Mouse (Mus musculus) midbrain, postnatal 0 days (tissue): ENCODE measurements around the gene Rassf8. TPM values are rescaled to one million over a fixed set of nuclear protein-coding genes. Genes with fewer than 3 reads are reported as not detected.

Experiments
- ATAC-seq: fragments of 200-750 bp; cut with Nextera tagmentation; 2 replicates; pipeline ENCODE4 v1.8.0; 2017; ENCODE audit warnings: moderate number of reproducible peaks, mild to moderate bottlenecking, moderate TSS enrichment, moderate library complexity; ENCODE audit not compliant: low FRiP score
- DNase-seq: peaks from one replicate; pipeline ENCODE4 v3.0.0-alpha.2; 2015; ENCODE audit warnings: low spot score
- H3K27ac ChIP-seq: fragments of 300-500 bp; sonication (generic); 2 replicates; pipeline ENCODE4 v1.5.1; 2014; ENCODE audit warnings: low read depth, mild to moderate bottlenecking, low read length, mixed read lengths
- H3K27me3 ChIP-seq: fragments of 300-500 bp; sonication (generic); 2 replicates; pipeline ENCODE4 v1.6.1; 2014; ENCODE audit warnings: low read length, control low read depth, mixed read lengths; ENCODE audit not compliant: insufficient read depth
- H3K36me3 ChIP-seq: fragments of 300-500 bp; sonication (generic); 2 replicates; pipeline ENCODE4 v1.6.1; 2014; ENCODE audit warnings: low read length, control low read depth, mixed read lengths; ENCODE audit not compliant: insufficient read depth
- H3K4me1 ChIP-seq: fragments of 300-500 bp; sonication (generic); 2 replicates; pipeline ENCODE4 v1.6.1; 2014; ENCODE audit warnings: mild to moderate bottlenecking, control low read depth, antibody characterized with exemption, low read length, mixed read lengths; ENCODE audit not compliant: insufficient read depth
- H3K4me2 ChIP-seq: fragments of 300-500 bp; sonication (generic); 2 replicates; pipeline ENCODE4 v1.6.1; 2014; ENCODE audit warnings: low read depth, mild to moderate bottlenecking, low read length, mixed read lengths; ENCODE audit not compliant: poor library complexity, severe bottlenecking
- H3K4me3 ChIP-seq: fragments of 300-500 bp; sonication (generic); 2 replicates; pipeline ENCODE4 v1.5.1; 2014; ENCODE audit warnings: low read depth, mild to moderate bottlenecking, low read length, moderate library complexity
- H3K9ac ChIP-seq: fragments of 300-500 bp; sonication (generic); replicated peaks from 2 replicates; pipeline ENCODE4 v1.6.1; 2014; ENCODE audit warnings: mild to moderate bottlenecking, low read length, moderate library complexity, mixed read lengths; ENCODE audit not compliant: poor library complexity, severe bottlenecking
- H3K9me3 ChIP-seq: fragments of 300-500 bp; sonication (generic); 2 replicates; pipeline ENCODE4 v1.6.1; 2016; ENCODE audit warnings: low read length, control low read depth
- CTCF ChIP-seq: IDR thresholded peaks from 2 replicates; pipeline ENCODE4 v1.5.1; 2016; ENCODE audit warnings: antibody characterized with exemption, mild to moderate bottlenecking
- WGBS: fragments of 180-500 bp; shearing (Covaris S2); extraction: QIAGEN DNeasy Blood & Tissue Kit; methylation state at CpG from one replicate; pipeline ENCODE4 v1.1.7; 2014; 5-methylcytosine and 5-hydroxymethylcytosine counted together
- polyA plus RNA-seq: library from polyadenylated mRNA; unstranded; fragments of >200 nt; fragmentation: Nextera tagmentation; extraction: Ambion mirVana; gene quantifications from 2 replicates; pipeline ENCODE4 v1.2.1, GENCODE M21; 2015
- total RNA-seq: library from RNA; depleted of rRNA; stranded (reverse); fragments of >200 nt; gene quantifications from 2 replicates; pipeline ENCODE4 v1.2.3, GENCODE M21; 2014

Rassf8 gene
- total and polyA plus RNA-seq, 2 experiments from 2014 or later = 5.6 to 16.3 TPM

DNA sequence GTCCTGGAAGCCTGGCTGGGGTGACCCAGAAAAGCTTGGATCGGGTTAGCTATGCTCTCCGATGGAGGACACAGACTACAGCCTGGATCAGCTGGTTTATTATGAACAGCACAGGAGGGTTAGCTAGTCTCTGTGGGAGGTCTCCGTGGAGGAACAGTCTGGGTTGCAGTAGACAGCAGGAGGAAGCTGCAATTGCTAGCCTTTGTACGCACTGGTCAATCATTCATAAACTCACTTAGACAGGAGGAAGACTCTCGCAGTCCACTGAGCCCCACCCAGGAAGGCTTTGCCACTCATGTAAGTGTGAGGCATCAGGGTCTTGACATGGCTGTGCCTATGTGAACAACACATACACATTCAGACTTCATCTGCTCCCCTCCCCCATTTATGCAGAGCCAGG, 35.2 kb upstream of the Rassf8 start:
- Histone ChIP-seq H3K9ac (no peak overlapping the region), H3K9me3 (no peaks in the 10 kb centered on the region), H3K27ac (no peak overlapping the region), H3K4me2 (no peak overlapping the region), H3K36me3 (no peaks in the 10 kb centered on the region), H3K27me3 (no peaks in the 10 kb centered on the region), H3K4me1 (peaks cover 5% of the 10 kb centered on the region; the same call in 1 of the 2 replicates), H3K4me3 (no peak overlapping the region)
- no peak for ATAC-seq
- no peak for DNase-seq
- no peak for TF ChIP-seq CTCF
- WGBS = 82% methylated on average over 5 of the region's 5 CpGs

DNA sequence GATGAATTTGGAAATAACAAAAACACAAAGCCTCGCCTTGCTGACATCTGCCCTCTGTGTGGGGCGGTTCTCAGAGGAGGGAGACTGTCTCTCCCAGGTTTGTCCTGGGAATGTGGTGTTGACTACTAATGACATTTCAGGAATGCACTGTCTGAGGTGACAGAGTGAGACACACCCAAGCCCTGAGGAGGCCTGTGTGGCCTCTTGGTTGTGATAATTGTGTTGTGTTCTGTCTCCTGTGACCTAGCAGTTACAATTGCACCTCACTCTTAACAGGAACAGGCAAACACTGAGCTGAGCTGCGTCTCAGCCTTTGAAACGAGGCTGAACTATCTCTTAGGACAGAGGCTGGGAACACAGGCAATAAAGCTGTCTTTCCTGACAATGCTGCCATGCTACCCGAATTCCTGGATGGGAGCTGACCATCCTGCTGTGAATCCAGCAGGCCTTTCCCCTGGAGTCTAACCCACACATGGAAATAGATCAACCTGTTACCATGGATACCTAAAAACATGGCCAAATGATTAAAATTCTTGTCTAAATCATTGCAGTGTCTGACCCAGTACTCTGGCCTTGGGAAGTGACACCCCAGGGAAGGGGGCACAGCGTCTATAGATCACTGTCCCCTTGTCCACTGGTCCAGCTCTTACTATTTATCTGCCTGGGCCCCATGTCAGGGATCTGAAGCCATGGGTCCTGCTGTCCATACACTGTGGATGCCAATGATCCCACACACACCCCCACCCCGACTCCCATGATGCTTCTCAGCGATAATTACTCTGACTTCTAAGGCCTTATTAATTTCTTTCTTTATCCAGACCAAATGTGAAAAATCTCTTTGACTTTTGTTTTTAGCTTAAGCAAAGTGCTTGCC, 33.1 kb upstream of the Rassf8 start:
- H3K4me3 ChIP-seq = no peak overlapping the region
- ATAC-seq (0 out of 2 replicates have a peak, but pooled peaks have one; percentile 34), DNase-seq (no peak)
- peaks cover 5% of the 10 kb centered on the region; the same call in 1 of the 2 replicates for H3K4me1 ChIP-seq
- WGBS = 37% methylated on average over 8 of the region's 8 CpGs
- H3K27ac ChIP-seq = 0 out of 2 replicates have a peak overlapping the region, but pooled peaks have one; percentile 18
- no peak overlapping the region for H3K4me2 ChIP-seq
- H3K9me3 ChIP-seq = no peaks in the 10 kb centered on the region
- H3K27me3 ChIP-seq = no peaks in the 10 kb centered on the region
- no peak for TF ChIP-seq CTCF
- H3K36me3 ChIP-seq = no peaks in the 10 kb centered on the region
- H3K9ac ChIP-seq = no peak overlapping the region

DNA sequence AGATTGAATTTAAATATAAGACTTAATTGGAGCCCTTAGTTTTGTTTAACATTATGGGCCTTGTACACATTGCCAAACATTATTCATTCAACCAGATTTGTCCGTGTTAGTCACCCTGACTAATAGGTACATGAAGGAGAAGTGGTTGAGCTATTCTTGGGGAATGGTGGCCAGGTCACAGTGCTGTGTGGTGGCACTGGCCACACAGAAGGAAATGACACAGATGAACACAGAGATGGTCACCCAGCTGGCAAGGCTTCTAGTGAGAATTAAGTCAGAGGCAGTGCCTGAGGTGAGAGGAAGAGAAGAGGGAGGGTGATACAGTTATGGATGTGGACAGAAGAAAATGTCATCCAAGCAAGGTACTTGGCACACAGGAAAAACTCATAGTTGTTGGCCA, 32.4 kb upstream of the Rassf8 start:
- TF ChIP-seq CTCF = no peak
- H3K27ac ChIP-seq = no peak overlapping the region
- no peak overlapping the region for H3K4me3 ChIP-seq
- 43% methylated on average over 1 of the region's 1 CpGs for WGBS
- no peak for DNase-seq
- H3K27me3 ChIP-seq = no peaks in the 10 kb centered on the region
- peaks cover 5% of the 10 kb centered on the region; the same call in 1 of the 2 replicates for H3K4me1 ChIP-seq
- no peaks in the 10 kb centered on the region for H3K36me3 ChIP-seq
- H3K9ac ChIP-seq = no peak overlapping the region
- ATAC-seq = no peak
- H3K9me3 ChIP-seq = no peaks in the 10 kb centered on the region
- no peak overlapping the region for H3K4me2 ChIP-seq

DNA sequence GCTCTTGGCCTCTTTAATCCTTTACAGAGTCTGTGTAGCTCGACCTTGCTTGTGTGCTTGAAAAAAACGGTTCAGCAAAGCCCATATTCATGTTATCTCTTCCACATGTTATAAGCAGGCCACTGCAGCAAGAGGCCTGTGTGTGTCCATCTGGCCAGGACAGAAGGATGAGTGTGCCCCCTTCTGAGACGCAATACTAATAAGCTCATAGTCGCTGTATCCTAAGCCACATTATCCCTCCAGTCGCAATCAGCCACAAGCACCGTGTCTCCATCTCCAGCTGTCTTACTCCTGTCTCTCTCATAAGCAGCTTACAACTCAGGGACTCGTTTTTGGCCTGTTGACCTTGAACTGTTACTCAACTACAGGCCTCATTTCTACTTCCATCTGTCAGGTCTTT, 24.0 kb upstream of the Rassf8 start:
- ATAC-seq = no peak

DNA sequence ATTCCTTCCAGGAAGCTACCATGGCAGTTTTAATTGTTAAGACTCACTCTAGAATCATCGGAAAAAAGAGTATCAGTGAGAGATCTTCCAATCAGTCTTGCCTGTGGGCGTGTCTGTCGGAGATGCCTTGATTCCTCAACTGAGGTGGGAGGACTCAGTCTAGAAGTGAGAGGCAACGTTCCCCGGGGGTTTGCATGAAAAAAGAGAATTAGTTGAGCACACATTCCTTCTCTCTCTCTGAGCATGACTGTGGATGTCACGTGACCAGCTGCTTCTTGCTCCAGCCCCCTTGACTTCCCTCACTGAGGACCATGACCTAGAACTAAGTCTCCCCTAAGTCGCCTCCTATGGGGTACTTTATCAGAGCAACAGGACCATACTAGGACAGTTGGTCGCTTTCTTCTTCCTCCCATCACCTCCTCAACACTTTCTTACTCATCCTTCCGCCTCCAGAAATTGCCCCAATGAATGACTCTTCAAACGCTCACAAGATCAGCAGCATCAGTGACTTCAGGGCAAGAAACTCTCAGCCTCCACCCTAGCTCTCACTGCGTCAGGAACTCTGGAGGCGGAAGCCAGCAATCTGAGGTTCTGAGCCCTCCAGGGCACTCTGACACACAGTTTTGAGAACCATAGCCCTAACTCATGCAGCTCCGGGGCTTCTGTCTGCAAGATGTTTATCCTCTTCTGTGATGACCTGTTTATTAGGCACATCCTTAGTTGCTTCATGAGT, 23.3 kb upstream of the Rassf8 start:
- Histone ChIP-seq H3K9ac (no peak overlapping the region), H3K4me3 (no peak overlapping the region), H3K4me2 (no peak overlapping the region), H3K27me3 (no peaks in the 10 kb centered on the region), H3K36me3 (no peaks in the 10 kb centered on the region), H3K27ac (no peak overlapping the region), H3K9me3 (no peaks in the 10 kb centered on the region), H3K4me1 (no peaks in the 10 kb centered on the region; the same call in 1 of the 2 replicates)
- no peak for ATAC-seq
- TF ChIP-seq CTCF = no peak
- 75% methylated on average over 13 of the region's 13 CpGs for WGBS
- DNase-seq = no peak

More for the DNA sequence above, 24.0 kb upstream of the Rassf8 start:
- DNase-seq = peak; percentile 50
- Histone ChIP-seq H3K4me1 (no peaks in the 10 kb centered on the region; the same call in 1 of the 2 replicates), H3K4me2 (no peak overlapping the region), H3K9me3 (no peaks in the 10 kb centered on the region), H3K27ac (no peak overlapping the region), H3K4me3 (no peak overlapping the region), H3K36me3 (no peaks in the 10 kb centered on the region), H3K9ac (no peak overlapping the region), H3K27me3 (no peaks in the 10 kb centered on the region)
- 52% methylated on average over 7 of the region's 7 CpGs for WGBS
- TF ChIP-seq CTCF = no peak

DNA sequence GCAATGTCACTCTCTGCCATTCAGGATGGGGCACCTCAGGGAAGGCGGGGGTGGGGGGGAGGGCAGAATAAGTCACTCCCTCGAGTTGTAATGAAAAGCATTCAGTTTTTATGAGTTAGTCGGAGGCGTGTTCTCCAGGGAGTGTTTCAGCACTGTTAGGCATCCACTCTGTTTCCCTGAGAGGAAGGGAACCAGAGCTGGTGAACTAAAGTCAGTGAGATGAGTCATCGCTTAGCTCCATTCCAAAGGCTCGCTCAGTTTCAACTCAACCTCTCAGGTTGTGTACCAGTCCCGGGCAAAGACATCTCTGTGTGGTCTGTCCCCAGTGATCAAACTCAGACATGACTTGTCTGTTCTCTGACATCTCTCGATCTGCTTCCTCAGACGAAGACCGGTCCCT, 20.7 kb upstream of the Rassf8 start:
- WGBS = 86% methylated on average over 10 of the region's 10 CpGs
- H3K4me3 ChIP-seq = no peak overlapping the region
- no peaks in the 10 kb centered on the region for H3K36me3 ChIP-seq
- no peaks in the 10 kb centered on the region for H3K9me3 ChIP-seq
- no peak overlapping the region for H3K27ac ChIP-seq
- TF ChIP-seq CTCF = no peak
- H3K9ac ChIP-seq = no peak overlapping the region
- DNase-seq (no peak), ATAC-seq (no peak)
- no peak overlapping the region for H3K4me2 ChIP-seq
- H3K4me1 ChIP-seq = no peaks in the 10 kb centered on the region; the same call in 1 of the 2 replicates
- no peaks in the 10 kb centered on the region for H3K27me3 ChIP-seq
